Mouse (Mus musculus): ENCODE measurements around the gene Swsap1. TPM values are rescaled to one million over a fixed set of nuclear protein-coding genes. Genes with fewer than 3 reads are reported as not detected.

Swsap1 gene
- polyA plus RNA-seq, 1 experiment, result 11.6 TPM

DNA sequence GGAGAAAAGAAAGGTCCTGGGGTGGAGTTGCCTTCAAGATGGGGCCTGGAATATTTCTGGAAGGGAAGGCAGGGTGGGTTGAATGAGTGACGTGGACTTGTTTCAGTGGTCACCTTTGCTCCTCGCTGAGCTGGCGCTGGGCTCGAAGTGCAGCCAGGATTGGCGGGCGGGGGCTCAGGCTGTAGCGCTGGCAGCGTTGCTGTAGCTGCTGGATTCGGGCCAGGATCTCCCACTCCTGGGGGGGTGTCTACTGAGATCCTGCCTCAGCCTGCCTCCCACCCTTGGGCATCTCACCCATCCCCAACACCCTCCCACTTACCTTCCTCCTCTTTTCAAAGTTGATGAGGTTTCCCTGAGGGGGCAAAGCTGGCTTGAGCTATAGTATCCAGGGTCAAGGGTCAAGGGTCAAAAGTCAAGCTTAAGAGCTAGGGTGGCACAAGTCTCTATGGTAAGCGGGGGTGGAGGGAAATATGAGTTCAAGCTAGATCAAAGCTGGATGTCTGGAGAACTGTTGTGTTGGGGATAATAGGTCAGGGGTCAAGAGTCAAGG, 21.1 kb downstream of the Swsap1 start:
- H3K4me1 ChIP-seq (ENCODE audit: control insufficient read depth, insufficient read depth, insufficient read length, low read length), result no peaks in the 10 kb centered on the region
- no peak overlapping the region for H3K4me3 ChIP-seq (ENCODE audit: insufficient read depth, low read depth, low read length)
- no peak overlapping the region for H3K27ac ChIP-seq (replicated peaks; ENCODE audit: low read depth, low read length)

DNA sequence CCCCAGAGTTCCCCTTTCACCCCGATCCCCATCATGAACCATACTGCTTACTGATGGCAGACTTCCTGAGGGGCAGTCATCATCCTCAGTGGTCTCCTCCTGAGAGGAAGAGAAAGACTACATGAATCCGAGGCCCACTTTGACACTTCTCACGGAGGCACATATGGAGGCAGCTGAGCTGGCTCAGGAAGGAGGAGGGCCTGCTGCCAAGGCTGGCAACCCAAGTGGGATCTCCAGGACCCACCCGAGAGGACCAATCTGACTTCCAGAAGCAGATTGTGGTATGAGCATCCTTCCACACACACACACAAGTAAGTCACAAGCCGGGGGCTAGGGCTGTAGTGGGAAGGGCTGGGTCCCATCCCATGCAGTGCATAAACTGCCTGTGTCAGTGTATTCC, 21.8 kb downstream of the Swsap1 start:
- H3K4me3 ChIP-seq (ENCODE audit: insufficient read depth, low read depth, low read length), result no peak overlapping the region
- H3K4me1 ChIP-seq (ENCODE audit: control insufficient read depth, insufficient read depth, insufficient read length, low read length), result no peaks in the 10 kb centered on the region
- no peak overlapping the region for H3K27ac ChIP-seq (replicated peaks; ENCODE audit: low read depth, low read length)

DNA sequence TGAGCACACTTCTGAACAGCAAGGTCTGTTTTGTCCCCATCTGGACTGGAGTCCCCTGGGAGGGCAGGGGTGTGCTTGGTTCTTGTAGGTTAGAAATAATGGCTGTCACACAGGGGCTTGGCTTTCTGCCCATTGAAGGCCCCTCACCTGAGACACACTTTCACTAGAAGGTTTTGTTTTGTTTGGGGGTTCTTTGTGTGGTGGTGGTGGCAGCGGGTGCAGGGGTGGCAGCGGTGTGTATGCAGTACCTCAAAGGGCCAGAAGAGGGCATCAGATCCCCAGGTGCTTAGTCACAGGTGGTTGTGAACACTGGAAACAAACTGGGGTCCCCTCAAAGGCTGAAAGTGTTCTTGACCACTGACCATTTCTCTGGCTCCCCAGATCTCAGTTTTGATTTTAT, 22.4 kb downstream of the Swsap1 start:
- no peak overlapping the region for H3K27ac ChIP-seq (replicated peaks; ENCODE audit: low read depth, low read length)

DNA sequence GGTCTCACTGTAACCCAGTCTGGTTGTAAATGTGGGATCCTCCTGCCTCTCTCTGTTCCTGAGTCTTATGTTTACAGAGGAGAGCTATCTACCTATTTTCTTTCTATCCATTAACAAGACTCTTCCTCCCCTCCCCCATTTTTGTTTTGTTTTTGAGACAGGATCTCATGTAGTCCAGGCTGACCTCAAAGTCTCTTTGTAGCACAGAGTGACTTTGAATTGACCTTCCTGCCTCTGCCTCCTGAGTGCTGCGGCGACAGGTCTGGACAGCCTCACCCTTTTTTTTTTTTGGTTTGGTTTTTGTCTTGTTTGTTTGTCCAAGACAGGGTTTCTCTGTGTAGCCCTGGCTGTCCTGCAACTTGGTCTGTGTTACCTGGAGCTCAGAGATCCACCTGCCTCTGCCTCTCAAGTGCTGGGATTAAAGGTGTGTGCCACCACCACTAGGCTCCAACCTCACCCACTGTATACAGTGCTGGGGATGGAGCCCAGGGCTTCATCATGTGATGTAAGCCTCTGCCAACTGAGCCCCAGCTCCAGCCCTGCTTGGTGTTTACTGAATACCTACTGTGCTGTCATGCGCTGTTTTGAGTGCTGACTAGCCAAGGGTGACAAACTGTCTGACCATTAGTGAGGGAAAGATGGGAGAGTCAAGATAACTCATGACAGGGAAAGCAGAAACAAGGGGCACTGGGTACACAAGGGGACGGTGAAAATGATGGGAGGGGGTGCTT, 23.0 kb downstream of the Swsap1 start:
- no peaks in the 10 kb centered on the region for H3K4me1 ChIP-seq (ENCODE audit: control insufficient read depth, insufficient read depth, insufficient read length, low read length)
- H3K27ac ChIP-seq (replicated peaks; ENCODE audit: low read depth, low read length), result no peak overlapping the region

More for the DNA sequence above, 22.4 kb downstream of the Swsap1 start:
- H3K4me1 ChIP-seq (ENCODE audit: control insufficient read depth, insufficient read depth, insufficient read length, low read length), result no peaks in the 10 kb centered on the region
- H3K4me3 ChIP-seq (ENCODE audit: insufficient read depth, low read depth, low read length), result no peak overlapping the region

DNA sequence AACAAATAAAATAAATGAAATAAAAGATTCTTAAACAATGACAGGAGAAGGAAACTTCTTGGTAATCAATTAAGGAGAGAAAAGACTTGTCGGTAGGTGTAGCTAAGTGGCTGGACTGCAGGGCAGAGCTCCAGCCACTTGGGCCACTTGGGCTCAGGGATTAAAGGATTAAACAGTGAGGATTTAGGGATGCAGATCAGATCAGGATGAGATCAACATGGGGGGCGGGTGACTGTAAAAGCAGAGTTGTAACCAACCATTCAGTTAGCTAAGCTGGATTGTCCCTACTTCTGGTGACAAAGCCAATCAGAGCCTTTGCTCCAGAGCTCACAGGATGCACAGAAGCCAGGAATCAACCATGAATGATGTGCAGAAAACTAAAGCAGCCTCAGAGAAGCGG, 28.4 kb downstream of the Swsap1 start:
- H3K4me1 ChIP-seq (ENCODE audit: control insufficient read depth, insufficient read depth, insufficient read length, low read length), result peaks cover 6% of the 10 kb centered on the region; the same call in 1 of the 2 replicates
- H3K4me3 ChIP-seq (ENCODE audit: insufficient read depth, low read depth, low read length), result no peak overlapping the region
- no peak overlapping the region for H3K27ac ChIP-seq (replicated peaks; ENCODE audit: low read depth, low read length)

More for the DNA sequence above, 23.0 kb downstream of the Swsap1 start:
- H3K4me3 ChIP-seq (ENCODE audit: insufficient read depth, low read depth, low read length), result no peak overlapping the region

DNA sequence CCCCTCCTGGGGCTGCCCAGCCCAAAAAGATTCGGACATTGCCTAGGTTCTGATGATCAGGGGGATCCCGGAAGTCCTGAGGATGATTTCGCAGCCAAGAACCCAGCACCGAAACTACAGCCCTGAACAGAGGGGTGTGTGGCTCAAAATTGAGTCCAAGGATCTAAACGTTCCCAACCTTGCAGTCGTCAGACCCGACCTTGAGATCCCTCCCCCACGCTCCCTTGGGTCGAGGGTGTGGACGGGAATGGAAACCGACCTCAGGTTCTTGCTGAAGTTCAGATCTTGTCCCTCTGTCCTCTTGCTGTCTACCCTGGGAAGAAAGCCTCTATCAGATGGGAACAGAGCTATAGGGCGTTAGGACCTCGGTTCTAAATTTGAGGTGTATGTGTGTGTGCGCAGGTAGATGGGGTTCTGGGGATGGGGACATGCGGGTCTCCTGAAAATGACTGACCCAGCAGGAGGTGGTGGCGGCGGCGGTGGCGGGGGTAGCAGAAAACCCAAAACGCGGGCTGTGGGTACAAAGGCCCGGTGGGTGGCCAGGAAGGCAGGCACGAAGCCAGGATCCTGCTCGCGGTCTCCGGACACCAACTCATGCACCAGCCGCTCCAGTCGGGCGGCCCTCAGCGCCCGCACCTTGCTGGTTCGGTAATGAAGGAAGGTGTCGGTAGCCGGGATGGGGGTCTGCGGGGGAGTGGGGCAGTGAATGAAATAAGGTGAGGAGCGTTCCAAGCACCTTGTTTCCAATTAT, 32.2 kb downstream of the Swsap1 start:
- Histone ChIP-seq H3K4me3 (ENCODE audit: insufficient read depth, low read depth, low read length) (peak overlapping the region; percentile 90), H3K4me1 (ENCODE audit: control insufficient read depth, insufficient read depth, insufficient read length, low read length) (peaks cover 6% of the 10 kb centered on the region; the same call in 1 of the 2 replicates), H3K27ac (replicated peaks; ENCODE audit: low read depth, low read length) (no peak overlapping the region)

DNA sequence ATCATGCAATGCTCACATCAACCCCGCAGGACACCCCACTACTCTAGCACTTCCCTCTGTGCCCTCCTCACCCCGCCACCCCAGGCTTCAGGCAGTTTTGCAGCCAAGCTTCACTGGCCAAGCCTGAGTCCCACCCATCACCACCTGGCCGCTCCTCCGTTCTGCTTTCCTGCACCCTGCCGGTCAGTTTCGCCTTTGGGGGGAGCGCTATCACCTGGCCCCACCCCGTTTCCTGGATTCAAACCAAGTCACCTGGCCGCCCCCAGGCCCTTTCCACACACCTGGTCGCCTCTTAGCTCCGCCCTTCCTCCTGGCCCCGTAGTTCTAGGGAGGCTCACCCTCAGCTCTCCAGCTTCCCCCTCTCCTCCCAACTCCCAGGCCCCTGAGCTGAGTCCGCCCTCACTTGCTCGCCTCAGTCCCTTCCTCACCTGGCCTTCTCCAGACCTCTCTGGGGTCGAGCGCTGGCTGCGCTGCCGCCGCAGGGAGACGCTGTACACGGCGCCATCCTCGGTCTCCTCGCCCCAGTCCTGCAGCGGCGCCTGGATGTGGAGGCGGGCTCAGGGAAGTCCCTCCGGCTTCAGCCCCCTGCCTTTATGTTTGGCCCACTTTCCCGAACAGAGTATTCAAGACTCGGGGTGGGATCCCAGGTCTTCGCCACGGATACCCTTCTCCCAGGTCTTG, 33.0 kb downstream of the Swsap1 start:
- no peak overlapping the region for H3K27ac ChIP-seq (replicated peaks; ENCODE audit: low read depth, low read length)
- H3K4me1 ChIP-seq (ENCODE audit: control insufficient read depth, insufficient read depth, insufficient read length, low read length), result peaks cover 6% of the 10 kb centered on the region; the same call in 1 of the 2 replicates
- peak overlapping the region; percentile 90 for H3K4me3 ChIP-seq (ENCODE audit: insufficient read depth, low read depth, low read length)

DNA sequence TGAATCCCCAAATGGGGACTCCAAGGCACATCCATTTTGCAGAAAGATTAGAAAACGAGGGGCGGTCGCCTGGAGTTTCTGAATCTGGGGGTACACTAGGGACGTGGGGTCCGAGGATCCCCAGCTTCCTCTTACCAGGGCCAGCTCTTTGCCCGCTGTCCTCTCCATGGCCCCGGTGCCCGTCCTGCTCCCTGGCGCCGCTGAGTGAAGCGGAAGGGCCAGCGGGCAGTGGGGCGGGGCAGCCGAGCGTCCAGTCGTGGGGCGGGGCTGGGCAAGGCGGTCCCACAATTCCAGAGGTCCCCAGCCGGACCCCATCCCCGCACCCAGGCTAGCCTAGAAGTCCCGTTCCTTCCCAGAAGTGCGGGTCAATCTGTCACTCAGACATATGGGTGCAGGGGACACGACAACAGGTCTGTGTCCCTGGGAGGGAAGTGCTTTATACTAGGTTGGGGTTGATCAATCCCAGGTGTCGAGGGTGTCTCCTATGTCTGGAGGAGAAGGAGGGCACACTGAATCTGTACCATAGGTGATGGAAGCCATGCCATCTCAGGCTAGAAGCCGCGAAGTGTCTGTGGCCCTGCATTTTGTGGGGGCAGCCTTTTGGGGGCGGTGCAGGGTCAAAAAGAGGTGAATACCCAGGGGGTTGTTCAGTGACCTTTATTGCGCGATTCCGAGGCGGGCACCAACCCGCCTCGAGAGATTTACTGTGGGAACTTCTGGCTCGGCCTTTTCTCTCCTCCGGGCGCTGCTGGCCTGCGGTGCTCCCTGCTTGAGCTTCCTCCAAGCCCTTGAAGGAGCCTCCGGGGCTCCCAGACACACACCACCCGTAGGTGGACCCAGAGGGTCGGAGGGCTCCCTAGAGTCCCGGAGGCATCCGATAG, 33.9 kb downstream of the Swsap1 start, which contains the start of gene Rgl3:
Gene Rgl3 (minus strand): TSS at position 217 of the 881 bp plus-strand sequence.
- H3K4me3 ChIP-seq (ENCODE audit: insufficient read depth, low read depth, low read length), result peak within 1 kb of the TSS; percentile 90
- peaks cover 6% of the 10 kb centered on the region; the same call in 1 of the 2 replicates for H3K4me1 ChIP-seq (ENCODE audit: control insufficient read depth, insufficient read depth, insufficient read length, low read length)
- H3K27ac ChIP-seq (replicated peaks; ENCODE audit: low read depth, low read length), result peak within 1 kb of the TSS; percentile 84

DNA sequence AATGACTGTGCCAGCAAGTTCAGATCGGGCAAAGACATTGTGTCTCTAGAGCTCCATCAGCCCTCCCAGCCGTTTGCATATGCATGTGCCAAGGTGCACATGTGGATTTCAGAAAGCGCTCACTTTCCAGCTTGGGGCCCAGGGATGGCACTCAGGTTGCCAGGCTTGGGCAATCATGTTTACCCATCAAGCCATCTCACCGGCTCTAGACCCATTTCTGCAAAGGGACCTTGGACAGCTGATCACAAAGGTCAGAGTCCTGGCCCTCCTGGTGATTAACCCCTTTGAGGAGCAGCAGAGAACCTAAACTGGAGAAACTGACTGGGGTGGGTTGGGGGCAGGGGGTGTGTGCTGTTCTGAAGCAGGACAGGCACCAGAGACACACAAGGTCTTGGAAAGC, 36.7 kb downstream of the Swsap1 start:
- Histone ChIP-seq H3K4me3 (ENCODE audit: insufficient read depth, low read depth, low read length) (no peak overlapping the region), H3K4me1 (ENCODE audit: control insufficient read depth, insufficient read depth, insufficient read length, low read length) (peaks cover 6% of the 10 kb centered on the region; the same call in 1 of the 2 replicates), H3K27ac (replicated peaks; ENCODE audit: low read depth, low read length) (no peak overlapping the region)

DNA sequence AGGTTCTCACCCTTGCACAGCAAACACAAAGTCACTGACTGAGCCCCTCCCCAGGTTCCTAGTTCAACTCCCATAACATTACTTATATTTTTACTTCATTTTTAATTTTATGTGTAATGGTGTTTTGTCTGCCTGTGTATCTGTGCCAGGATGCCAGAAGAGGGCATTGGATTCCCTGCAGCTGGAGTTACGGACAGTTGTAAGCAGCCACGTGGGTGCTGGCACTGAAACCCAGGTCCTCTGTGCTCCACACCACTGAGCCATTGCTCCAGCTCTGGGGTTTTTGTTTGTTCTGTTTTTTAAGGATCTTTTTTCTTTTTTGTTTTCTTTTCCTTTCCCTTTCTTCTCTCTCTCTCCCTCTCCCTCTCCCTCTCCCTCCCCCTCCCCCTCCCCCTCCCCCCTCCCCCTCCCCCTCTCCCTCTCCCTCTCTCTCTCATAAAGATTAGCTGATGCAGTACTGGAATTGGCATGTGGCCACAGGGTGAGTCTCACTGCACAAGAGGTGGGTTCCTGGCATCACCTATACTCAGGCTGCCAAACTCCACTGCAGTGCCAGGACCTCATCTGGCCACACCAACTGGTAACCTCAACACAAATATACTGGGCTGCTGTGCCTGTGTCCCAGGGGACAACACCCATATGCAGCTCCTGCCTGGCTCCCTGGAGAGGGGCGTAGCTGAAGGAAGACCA, 40.8 kb downstream of the Swsap1 start:
- H3K27ac ChIP-seq (replicated peaks; ENCODE audit: low read depth, low read length), result no peak overlapping the region
- no peaks in the 10 kb centered on the region for H3K4me1 ChIP-seq (ENCODE audit: control insufficient read depth, insufficient read depth, insufficient read length, low read length)
- H3K4me3 ChIP-seq (ENCODE audit: insufficient read depth, low read depth, low read length), result no peak overlapping the region

DNA sequence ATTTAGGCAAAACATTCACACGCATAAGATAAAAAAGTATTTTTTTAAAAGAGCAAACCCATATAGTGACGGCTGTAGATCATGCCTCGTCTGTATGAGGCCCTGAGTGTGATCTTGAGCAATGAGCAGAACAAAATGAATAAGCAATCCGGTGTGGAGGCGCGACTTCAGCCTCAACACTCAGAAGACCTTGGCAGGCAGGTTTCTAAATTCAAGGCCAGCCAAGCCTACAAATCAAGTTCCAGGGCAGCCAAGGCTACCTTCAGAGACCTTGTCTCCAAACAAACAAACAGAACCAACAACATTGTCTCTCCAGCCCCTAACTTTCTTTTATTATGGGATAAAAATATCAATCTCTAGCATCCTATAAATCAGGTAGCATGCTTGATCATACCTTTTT, 44.7 kb downstream of the Swsap1 start:
- Histone ChIP-seq H3K4me3 (ENCODE audit: insufficient read depth, low read depth, low read length) (no peak overlapping the region), H3K27ac (replicated peaks; ENCODE audit: low read depth, low read length) (no peak overlapping the region), H3K4me1 (ENCODE audit: control insufficient read depth, insufficient read depth, insufficient read length, low read length) (peaks cover 6% of the 10 kb centered on the region)

DNA sequence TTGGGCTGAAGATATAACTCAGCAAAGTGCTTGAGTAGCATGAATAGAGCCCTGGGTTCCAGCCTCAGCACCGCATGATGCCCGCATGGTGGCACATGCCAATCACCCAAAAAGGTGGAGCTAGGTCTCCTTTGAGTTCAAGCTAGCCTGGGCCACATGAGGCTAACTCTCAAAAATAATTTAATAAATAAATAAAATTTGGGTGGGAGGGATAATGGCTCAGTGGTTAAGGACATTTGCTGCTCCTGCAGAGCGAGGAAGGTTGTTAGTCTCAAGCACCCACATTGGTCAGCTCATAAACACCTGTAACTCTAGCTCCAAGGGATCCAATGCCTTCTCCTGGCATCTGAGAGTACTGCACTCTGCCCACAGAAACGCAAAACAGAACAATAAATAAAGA, 46.1 kb downstream of the Swsap1 start:
- no peak overlapping the region for H3K4me3 ChIP-seq (ENCODE audit: insufficient read depth, low read depth, low read length)
- H3K27ac ChIP-seq (replicated peaks; ENCODE audit: low read depth, low read length), result no peak overlapping the region
- peaks cover 6% of the 10 kb centered on the region for H3K4me1 ChIP-seq (ENCODE audit: control insufficient read depth, insufficient read depth, insufficient read length, low read length)

DNA sequence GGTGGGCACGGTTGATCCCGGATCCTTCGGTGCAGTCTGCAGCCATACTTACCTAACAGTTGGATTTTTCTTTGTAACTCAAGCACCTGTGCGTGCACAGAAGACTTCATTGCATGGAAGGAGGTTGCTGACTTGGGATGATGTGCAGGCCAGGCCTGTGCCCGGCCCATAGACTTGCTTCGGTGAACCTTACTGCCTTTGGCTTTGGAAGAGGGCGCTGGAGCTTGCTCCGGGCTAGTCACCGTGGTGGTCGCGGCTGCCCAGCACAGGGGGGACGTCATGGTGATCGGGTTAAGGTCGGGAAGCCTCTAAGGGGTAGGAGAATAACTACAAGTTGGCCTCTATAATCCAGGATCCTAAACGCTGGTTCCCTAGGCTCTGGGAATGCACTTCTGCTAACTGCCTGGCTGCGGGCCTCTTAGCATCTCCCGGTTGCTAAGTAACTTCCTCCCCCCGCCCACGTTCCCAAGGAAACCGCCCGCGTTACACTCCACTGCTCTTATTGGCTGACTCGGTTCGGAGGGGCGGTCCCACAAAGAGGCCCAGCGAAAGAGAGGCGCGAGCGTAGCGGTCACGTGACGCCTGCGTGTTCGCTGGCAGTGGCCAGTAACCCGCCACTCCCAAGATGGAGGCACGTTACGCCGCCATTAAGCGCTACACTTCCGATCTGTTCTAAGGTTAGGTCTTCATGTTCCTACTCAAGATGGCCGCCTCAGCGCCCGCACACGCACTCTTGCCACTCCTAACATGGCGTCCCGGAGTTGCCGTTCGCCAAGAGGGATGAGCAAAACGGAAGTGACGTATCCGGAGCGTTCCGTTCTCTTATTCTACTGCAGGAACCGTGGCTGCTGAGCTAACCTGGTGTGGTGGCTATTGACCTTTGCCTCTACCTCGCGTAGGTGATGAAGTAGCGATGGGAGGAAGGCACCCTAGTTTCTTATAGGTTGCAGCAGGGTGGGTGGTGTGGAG, 46.9 kb downstream of the Swsap1 start, which contains the start of the genes Ccdc151 and Prkcsh:
Gene Ccdc151 (minus strand): TSS at position 441 of the 969 bp plus-strand sequence.
Gene Prkcsh (plus strand): TSS at position 613 of the 969 bp plus-strand sequence.
- peak within 1 kb of the TSS; percentile 71 for H3K4me3 ChIP-seq (ENCODE audit: insufficient read depth, low read depth, low read length)
- H3K27ac ChIP-seq (replicated peaks; ENCODE audit: low read depth, low read length), result peak within 1 kb of the TSS; percentile 42; the same call in 1 of the 2 replicates
- H3K4me1 ChIP-seq (ENCODE audit: control insufficient read depth, insufficient read depth, insufficient read length, low read length), result peaks cover 6% of the 10 kb centered on the region

Measured in brown adipose tissue, adult 24 weeks (tissue).